Mouse (Mus musculus) mouse embryonic stem cell (cell line): Measurements from ENCODE around the gene Dcaf4.

Source experiments
- in situ Hi-C, 2 experiments: fragments of 300-500 bp; cut with MboI; formaldehyde crosslinking; loops; 1 replicate in 1 of 2; 3 replicates in 1 of 2; pipeline ENCODE4 v1.14.3; 2019 to 2020; ENCODE audit warnings: low sequenced_read_pairs in 2 of 2, low pct_unique_long_range_greater_than_20kb in 1 of 2, mixed read lengths in 1 of 2; ENCODE audit not compliant: unreplicated experiment in 1 of 2

Dcaf4 gene

GRCm38 (mm10) chr12:83528665-83529064, 8.4 kb downstream of the Dcaf4 start:
- in situ Hi-C loops = no loop called here

- in situ Hi-C loops = no loop called here
Observed at GRCm38 (mm10) chr12:83531992-83532391, 11.7 kb downstream of the Dcaf4 start.

GRCm38 (mm10) chr12:83532966-83533365, 12.7 kb downstream of the Dcaf4 start:
- in situ Hi-C loops = no loop called here

GRCm38 (mm10) chr12:83534190-83534589, 13.9 kb downstream of the Dcaf4 start:
- in situ Hi-C loops = no loop called here

- in situ Hi-C loops = no loop called here
Observed at GRCm38 (mm10) chr12:83535428-83535827, 15.2 kb downstream of the Dcaf4 start.

- in situ Hi-C loops = no loop called here
Observed at GRCm38 (mm10) chr12:83536039-83536438, 15.8 kb downstream of the Dcaf4 start.

- in situ Hi-C loops = no loop called here
Observed at GRCm38 (mm10) chr12:83543997-83544396, 23.7 kb downstream of the Dcaf4 start.

GRCm38 (mm10) chr12:83544791-83545190, 24.5 kb downstream of the Dcaf4 start:
- in situ Hi-C loops = no loop called here

- in situ Hi-C loops = no loop called here
Observed at GRCm38 (mm10) chr12:83551305-83551704, 31.0 kb downstream of the Dcaf4 start.

GRCm38 (mm10) chr12:83553816-83554215, 33.5 kb downstream of the Dcaf4 start:
- in situ Hi-C loops = no loop called here

GRCm38 (mm10) chr12:83555605-83556004, 35.3 kb downstream of the Dcaf4 start:
- in situ Hi-C loops = no loop called here

- in situ Hi-C loops = no loop called here
Observed at GRCm38 (mm10) chr12:83558496-83558895, 38.2 kb downstream of the Dcaf4 start.

GRCm38 (mm10) chr12:83560189-83560588, 39.9 kb downstream of the Dcaf4 start:
- in situ Hi-C loops = no loop called here

- in situ Hi-C loops = no loop called here
Observed at GRCm38 (mm10) chr12:83562589-83562988, 42.3 kb downstream of the Dcaf4 start.

- in situ Hi-C loops = no loop called here
Observed at GRCm38 (mm10) chr12:83569866-83570265, 49.6 kb downstream of the Dcaf4 start.

GRCm38 (mm10) chr12:83572717-83573116, 52.5 kb downstream of the Dcaf4 start:
- in situ Hi-C loops = no loop called here

GRCm38 (mm10) chr12:83577445-83577844, 57.2 kb downstream of the Dcaf4 start:
- in situ Hi-C loops = no loop called here

GRCm38 (mm10) chr12:83578356-83578755, 58.1 kb downstream of the Dcaf4 start:
- in situ Hi-C loops = no loop called here

- in situ Hi-C loops = no loop called here
Observed at GRCm38 (mm10) chr12:83578896-83579569, 58.8 kb downstream of the Dcaf4 start.

- in situ Hi-C loops = no loop called here
Observed at GRCm38 (mm10) chr12:83580283-83580682, 60.0 kb downstream of the Dcaf4 start.

- in situ Hi-C loops = no loop called here
Observed at GRCm38 (mm10) chr12:83582106-83582505, 61.8 kb downstream of the Dcaf4 start.
